Mouse (Mus musculus) MEL (cell line): ENCODE results near the gene Grb7. TPM values are rescaled to one million over a fixed set of nuclear protein-coding genes. Genes with fewer than 3 reads are reported as not detected.

ENCODE experiments used
- DNase-seq: peaks from one replicate; pipeline ENCODE4 v3.0.0; 2011; ENCODE audit warnings: low read depth, low spot score
- H3K27ac ChIP-seq: 2 replicates; pipeline ENCODE4 v1.5.1; 2012; ENCODE audit warnings: low read depth, mild to moderate bottlenecking, control low read depth, low read length, moderate library complexity; ENCODE audit not compliant: control insufficient read depth
- H3K27me3 ChIP-seq, 2 experiments: fragments of 150-350 bp in 1 of 2; sonication (generic) in 1 of 2; 2 replicates each; pipeline ENCODE4 v1.6.1; 2012; ENCODE audit warnings: low read length in 2 of 2, mild to moderate bottlenecking in 2 of 2, improper control_type of control experiment in 1 of 2, moderate library complexity in 1 of 2; ENCODE audit not compliant: insufficient read depth in 2 of 2, control insufficient read depth in 1 of 2
- H3K36me3 ChIP-seq, 2 experiments: 2 replicates each; pipeline ENCODE4 v1.6.1; 2012 to 2014; ENCODE audit warnings: low read length in 2 of 2, improper control_type of control experiment in 1 of 2, inconsistent platforms in 1 of 2, mild to moderate bottlenecking in 1 of 2; ENCODE audit not compliant: insufficient read depth in 2 of 2, control insufficient read depth in 1 of 2
- H3K4me1 ChIP-seq, 2 experiments: fragments of 150-350 bp in 1 of 2; sonication (generic) in 1 of 2; 2 replicates each; pipeline ENCODE4 v1.6.1; 2012; ENCODE audit warnings: low read length in 2 of 2, improper control_type of control experiment in 1 of 2, mild to moderate bottlenecking in 1 of 2; ENCODE audit not compliant: insufficient read depth in 2 of 2, control insufficient read depth in 1 of 2
- H3K4me3 ChIP-seq, 2 experiments: fragments of 150-350 bp in 1 of 2; sonication (generic) in 1 of 2; 2 replicates each; pipeline ENCODE4 v1.5.1; 2012; ENCODE audit warnings: low read depth in 2 of 2, low read length in 2 of 2, mild to moderate bottlenecking in 2 of 2, moderate library complexity in 2 of 2, control low read depth in 1 of 2, improper control_type of control experiment in 1 of 2; ENCODE audit not compliant: control insufficient read depth in 1 of 2, insufficient read depth in 1 of 2
- H3K79me2 ChIP-seq: 2 replicates; pipeline ENCODE4 v1.6.1; 2012; ENCODE audit warnings: mild to moderate bottlenecking, low read length, moderate library complexity; ENCODE audit not compliant: control insufficient read depth, poor library complexity, insufficient read depth
- H3K9ac ChIP-seq: 2 replicates; pipeline ENCODE4 v1.6.1; 2012; ENCODE audit warnings: low read depth, mild to moderate bottlenecking, control low read depth, low read length, moderate library complexity; ENCODE audit not compliant: control insufficient read depth, poor library complexity, severe bottlenecking
- H3K9me3 ChIP-seq: fragments of 150-350 bp; sonication (generic); replicated peaks from 2 replicates; pipeline ENCODE4 v1.6.1; 2012; ENCODE audit warnings: mild to moderate bottlenecking, low read length, improper control_type of control experiment, moderate library complexity; ENCODE audit not compliant: insufficient read depth
- CHD1 ChIP-seq: IDR thresholded peaks from 2 replicates; pipeline ENCODE4 v1.6.1; 2012; ENCODE audit warnings: low read depth, mild to moderate bottlenecking, inconsistent platforms, low read length, improper control_type of control experiment
- CHD2 ChIP-seq: IDR thresholded peaks from 2 replicates; pipeline ENCODE4 v1.6.1; 2011; ENCODE audit warnings: low read length, improper control_type of control experiment
- ELF1 ChIP-seq: IDR thresholded peaks from 2 replicates; pipeline ENCODE4 v1.6.1; 2014; ENCODE audit warnings: low read depth, mild to moderate bottlenecking, inconsistent platforms, low read length, improper control_type of control experiment, moderate library complexity
- ETS1 ChIP-seq: IDR thresholded peaks from 2 replicates; pipeline ENCODE4 v1.6.1; 2012; ENCODE audit warnings: low read depth, mild to moderate bottlenecking, inconsistent platforms, low read length, improper control_type of control experiment, moderate library complexity
- GATA1 ChIP-seq: IDR thresholded peaks from 2 replicates; pipeline ENCODE4 v1.6.1; 2011; ENCODE audit warnings: low read depth, low read length, improper control_type of control experiment
- HCFC1 ChIP-seq: IDR thresholded peaks from 2 replicates; pipeline ENCODE4 v1.6.1; 2012; ENCODE audit warnings: low read depth, mild to moderate bottlenecking, inconsistent platforms, low read length, improper control_type of control experiment, moderate library complexity
- MAFK ChIP-seq: IDR thresholded peaks from 2 replicates; pipeline ENCODE4 v1.6.1; 2011; ENCODE audit warnings: low read depth, mild to moderate bottlenecking, low read length, improper control_type of control experiment, borderline replicate concordance
- MAZ ChIP-seq: IDR thresholded peaks from 2 replicates; pipeline ENCODE4 v1.6.1; 2012; ENCODE audit warnings: low read depth, mild to moderate bottlenecking, inconsistent platforms, low read length, improper control_type of control experiment
- MXI1 ChIP-seq: IDR thresholded peaks from 2 replicates; pipeline ENCODE4 v1.6.1; 2011; ENCODE audit warnings: mild to moderate bottlenecking, low read depth, low read length, improper control_type of control experiment
- MYC ChIP-seq: IDR thresholded peaks from 2 replicates; pipeline ENCODE4 v1.6.1; 2011; ENCODE audit warnings: low read depth, mild to moderate bottlenecking, low read length, improper control_type of control experiment, moderate library complexity
- POLR2A ChIP-seq, 2 experiments: IDR thresholded peaks; 2 replicates each; pipeline ENCODE4 v1.6.1; 2011 to 2012; ENCODE audit warnings: low read length in 2 of 2, mild to moderate bottlenecking in 2 of 2, control low read depth in 1 of 2, improper control_type of control experiment in 1 of 2, low read depth in 1 of 2, moderate library complexity in 1 of 2; ENCODE audit not compliant: control insufficient read depth in 1 of 2, insufficient read depth in 1 of 2, poor library complexity in 1 of 2
- POLR2AphosphoS2 ChIP-seq: IDR thresholded peaks from 2 replicates; pipeline ENCODE4 v1.6.1; 2011; ENCODE audit warnings: low read length, improper control_type of control experiment
- POLR2AphosphoS5 ChIP-seq: IDR thresholded peaks from 2 replicates; pipeline ENCODE4 v1.6.1; 2012; ENCODE audit warnings: low read depth, borderline replicate concordance, mild to moderate bottlenecking, inconsistent platforms, low read length, moderate library complexity, mixed read lengths
- SIN3A ChIP-seq: IDR thresholded peaks from 2 replicates; pipeline ENCODE4 v1.6.1; 2012; ENCODE audit warnings: low read length, improper control_type of control experiment, inconsistent platforms
- SMC3 ChIP-seq: IDR thresholded peaks from 2 replicates; pipeline ENCODE4 v1.6.1; 2011; ENCODE audit warnings: low read depth, low read length, improper control_type of control experiment
- TAL1 ChIP-seq: IDR thresholded peaks from 2 replicates; pipeline ENCODE4 v1.6.1; 2012; ENCODE audit warnings: mild to moderate bottlenecking, inconsistent platforms, low read length, moderate library complexity, mixed read lengths
- TBP ChIP-seq: IDR thresholded peaks from 2 replicates; pipeline ENCODE4 v1.8.0; 2011; ENCODE audit warnings: low read depth, low read length, improper control_type of control experiment
- USF1 ChIP-seq: IDR thresholded peaks from 2 replicates; pipeline ENCODE4 v1.6.1; 2014; ENCODE audit warnings: low read depth, mild to moderate bottlenecking, inconsistent platforms, low read length, improper control_type of control experiment, moderate library complexity
- USF2 ChIP-seq, 2 experiments: IDR thresholded peaks; 2 replicates each; pipeline ENCODE4 v1.6.1; 2011 to 2012; ENCODE audit warnings: improper control_type of control experiment in 2 of 2, low read length in 2 of 2, borderline replicate concordance in 1 of 2, inconsistent platforms in 1 of 2, low read depth in 1 of 2, mild to moderate bottlenecking in 1 of 2; ENCODE audit not compliant: insufficient read depth in 1 of 2
- ZC3H11A ChIP-seq: IDR thresholded peaks from 2 replicates; pipeline ENCODE4 v1.6.1; 2012; ENCODE audit warnings: low read depth, mild to moderate bottlenecking, inconsistent platforms, low read length, improper control_type of control experiment
- ZKSCAN1 ChIP-seq: IDR thresholded peaks from 2 replicates; pipeline ENCODE4 v1.6.1; 2012; ENCODE audit warnings: low read depth, mild to moderate bottlenecking, inconsistent platforms, low read length, improper control_type of control experiment, moderate library complexity
- ZMIZ1 ChIP-seq: IDR thresholded peaks from 2 replicates; pipeline ENCODE4 v1.6.1; 2012; ENCODE audit warnings: low read depth, mild to moderate bottlenecking, inconsistent platforms, low read length, improper control_type of control experiment, moderate library complexity
- polyA plus RNA-seq, 2 experiments: library from polyadenylated mRNA; stranded (reverse) in 1 of 2; unstranded in 1 of 2; fragments of >175 nt in 1 of 2; fragments of >200 nt in 1 of 2; gene quantifications; 2 replicates each; pipeline versions ENCODE4 v1.2.1 to v1.2.4; 2012; ENCODE audit warnings: low replicate concordance in 2 of 2, low read depth in 1 of 2; ENCODE audit not compliant: insufficient read length in 2 of 2, insufficient read depth in 1 of 2, missing spikeins in 1 of 2
- total RNA-seq: library from RNA; depleted of rRNA; stranded (reverse); fragments of 300-350 nt; gene quantifications from 2 replicates; pipeline ENCODE4 v1.2.3, GENCODE M21; 2012

Gene Grb7
- total and polyA plus RNA-seq, 3 experiments = 0.21 TPM; not detected in 2

DNA sequence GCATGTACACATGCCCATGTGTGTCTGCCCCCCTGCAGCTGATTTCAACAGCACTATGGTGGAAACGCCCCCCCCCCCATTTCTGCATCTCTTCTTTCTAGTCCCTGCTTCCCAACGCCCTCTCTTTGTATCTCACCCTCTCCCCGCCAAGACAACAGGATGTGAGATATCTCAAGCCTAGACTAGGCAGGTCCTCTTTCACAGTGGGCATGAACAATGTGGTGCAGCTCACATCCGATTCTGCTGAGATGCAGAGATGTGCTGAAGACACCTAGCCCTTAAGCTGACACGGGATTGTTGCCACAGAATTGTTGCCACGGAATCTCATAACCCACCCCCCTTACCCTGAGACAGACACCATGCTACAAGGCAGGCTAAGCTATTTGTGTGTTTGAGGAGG is 18.3 kb downstream of the Grb7 start:
- TF ChIP-seq POLR2A (IDR thresholded peaks at IDR 0.05; ENCODE audit: control insufficient read depth in 1 of 2, insufficient read depth in 1 of 2, low read depth in 1 of 2, low read length in 2 of 2, poor library complexity in 1 of 2) (no peak), CHD2 (no peak), CHD1 (no peak), POLR2AphosphoS2 (no peak), USF2 (IDR thresholded peaks at IDR 0.05; ENCODE audit: borderline replicate concordance in 1 of 2, insufficient read depth in 1 of 2, low read depth in 1 of 2, low read length in 2 of 2) (no peak), TBP (no peak), GATA1 (no peak), MXI1 (no peak), MAZ (no peak), SMC3 (no peak), POLR2AphosphoS5 (no peak)
- Histone ChIP-seq H3K9me3 (no peaks in the 10 kb centered on the region), H3K9ac (no peak overlapping the region), H3K27me3 (peaks cover 10 to 20% of the 10 kb centered on the region in 2 experiments), H3K36me3 (no peaks in the 10 kb centered on the region), H3K79me2 (no peaks in the 10 kb centered on the region), H3K27ac (no peak overlapping the region), H3K4me3 (no peak overlapping the region), H3K4me1 (no peaks in the 10 kb centered on the region)
- DNase-seq = no peak

DNA sequence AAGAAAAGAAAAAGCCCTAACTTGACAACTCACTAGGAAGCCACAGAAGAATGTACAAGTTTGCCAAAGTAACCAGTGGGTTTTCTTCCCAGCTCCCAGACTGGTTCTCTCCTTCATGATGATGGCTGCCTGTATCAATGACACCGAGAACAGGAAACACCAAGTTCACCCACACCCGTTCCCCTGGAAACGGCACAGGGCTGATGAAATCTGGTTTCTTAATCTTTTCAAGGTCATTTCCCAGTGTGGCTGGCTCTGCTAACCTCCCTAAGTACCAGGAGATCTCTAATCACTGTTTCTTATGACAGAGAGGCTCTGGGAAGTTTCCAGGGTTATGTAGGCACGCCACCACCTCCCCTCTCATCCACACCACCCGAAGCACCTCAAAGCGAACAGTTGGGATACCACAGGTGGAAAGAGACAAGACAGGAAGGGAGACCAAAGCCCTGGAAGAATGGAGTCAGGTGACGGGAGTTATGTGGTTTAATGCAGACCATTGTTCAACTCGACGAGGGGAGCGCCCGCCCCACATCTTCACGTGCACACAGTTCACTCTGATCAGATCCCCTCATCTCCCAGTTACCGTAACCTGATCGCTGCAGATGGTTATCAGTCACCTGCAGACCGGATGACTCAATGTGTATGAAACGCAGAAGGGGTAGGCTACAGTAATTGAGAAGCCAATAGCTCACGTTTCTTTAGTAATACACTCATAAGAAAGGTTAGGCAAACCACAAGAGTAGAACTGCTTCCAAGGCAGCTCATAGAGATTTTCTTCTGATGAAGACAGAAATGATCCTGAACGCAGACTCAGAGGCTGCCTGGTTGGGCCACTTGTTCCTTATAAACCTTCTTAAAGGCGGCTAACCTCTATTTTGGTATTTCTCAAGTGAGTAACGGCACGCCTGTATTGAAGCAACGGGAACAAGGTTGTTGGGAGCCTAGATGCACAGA is 23.8 kb downstream of the Grb7 start:
- H3K4me3 ChIP-seq = no peak overlapping the region
- H3K79me2 ChIP-seq = no peaks in the 10 kb centered on the region
- H3K9me3 ChIP-seq = no peaks in the 10 kb centered on the region
- H3K4me1 ChIP-seq = no peaks in the 10 kb centered on the region
- DNase-seq = no peak
- TF ChIP-seq ETS1 (no peak), ZMIZ1 (no peak), ZC3H11A (no peak)
- H3K27me3 ChIP-seq = peaks cover 23 to 31% of the 10 kb centered on the region in 2 experiments
- H3K27ac ChIP-seq = no peak overlapping the region
- no peak overlapping the region for H3K9ac ChIP-seq
- no peaks in the 10 kb centered on the region for H3K36me3 ChIP-seq

DNA sequence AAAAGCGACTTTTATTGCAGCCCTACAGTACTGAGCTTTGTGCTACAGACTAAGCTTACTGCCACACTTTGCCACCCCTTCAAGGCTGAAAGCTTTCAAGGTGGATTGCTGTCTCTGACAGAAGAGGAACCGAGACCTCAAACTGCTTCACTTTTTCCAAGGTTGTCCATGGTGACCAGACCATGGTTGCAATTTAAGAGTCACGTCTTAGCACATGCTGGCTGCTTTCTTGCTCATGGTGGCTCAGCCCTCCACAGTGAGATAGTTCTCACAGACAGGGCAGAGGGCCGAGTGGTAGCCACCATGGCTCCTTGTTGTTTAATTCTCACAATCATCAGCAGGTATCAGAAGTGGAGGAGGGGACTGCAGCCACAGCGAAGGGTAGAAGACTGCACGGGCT is 24.6 kb downstream of the Grb7 start:
- Histone ChIP-seq H3K36me3 (no peaks in the 10 kb centered on the region), H3K4me3 (no peak overlapping the region), H3K27me3 (peaks cover 28 to 34% of the 10 kb centered on the region in 2 experiments), H3K9me3 (no peaks in the 10 kb centered on the region), H3K79me2 (no peaks in the 10 kb centered on the region), H3K27ac (no peak overlapping the region), H3K9ac (no peak overlapping the region), H3K4me1 (no peaks in the 10 kb centered on the region)
- no peak for DNase-seq
- no peak for TF ChIP-seq USF1
- no peak for TF ChIP-seq MAFK
- no peak for TF ChIP-seq SIN3A
- TF ChIP-seq MYC = no peak
- TF ChIP-seq POLR2A (IDR thresholded peaks at IDR 0.05; ENCODE audit: control insufficient read depth in 1 of 2, insufficient read depth in 1 of 2, low read depth in 1 of 2, low read length in 2 of 2, poor library complexity in 1 of 2) = no peak
- no peak for TF ChIP-seq MXI1
- TF ChIP-seq TAL1 = no peak
- TF ChIP-seq ZKSCAN1 = no peak
- no peak for TF ChIP-seq ELF1
- TF ChIP-seq HCFC1 = no peak
- no peak for TF ChIP-seq CHD1
